Mouse (Mus musculus): ENCODE data around the gene Actg1.

Gene Actg1

GRCm38 (mm10) chr11:120347791-120348683 is at the start of gene Actg1:
Actg1 (minus strand) TSS chr11:120348542.
- peak; percentile 28 to 77 for DNase-seq (ENCODE audit: low spot score in 2 of 2)

- DNase-seq (ENCODE audit: low spot score in 2 of 2) = no peak
Measured at GRCm38 (mm10) chr11:120397602-120398001, 49.3 kb upstream of the Actg1 start.

DNA sequence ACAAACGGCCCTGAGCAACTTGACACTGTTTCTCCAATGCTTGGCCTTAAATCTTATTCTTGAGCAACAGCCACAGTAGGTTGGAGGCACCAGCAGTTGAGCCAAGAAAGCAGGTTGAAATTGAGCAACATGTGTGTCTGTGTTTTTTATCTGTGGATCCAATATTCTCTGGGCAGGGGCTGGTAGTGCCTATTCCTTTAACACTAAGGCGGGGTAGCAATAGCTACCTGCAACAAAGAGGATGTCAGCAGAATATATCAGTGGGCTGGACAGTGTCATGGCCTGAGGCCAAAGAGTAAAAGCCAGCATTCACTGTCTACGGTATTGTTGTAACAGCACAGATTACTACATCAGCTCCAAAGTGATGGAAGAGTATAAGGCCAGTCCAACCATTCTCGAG is 47.3 kb upstream of the Actg1 start:
- no peak for DNase-seq (ENCODE audit: low spot score in 2 of 2)

GRCm38 (mm10) chr11:120388580-120388979 is 40.2 kb upstream of the Actg1 start:
- DNase-seq (ENCODE audit: low spot score in 2 of 2) = no peak

GRCm38 (mm10) chr11:120387157-120387556 is 38.8 kb upstream of the Actg1 start:
- no peak for DNase-seq (ENCODE audit: low spot score in 2 of 2)

GRCm38 (mm10) chr11:120386632-120387031 is 38.3 kb upstream of the Actg1 start:
- DNase-seq (ENCODE audit: low spot score in 2 of 2) = no peak

GRCm38 (mm10) chr11:120382509-120382908 is 34.2 kb upstream of the Actg1 start:
- DNase-seq (ENCODE audit: low spot score in 2 of 2) = peak in 1 of 2 experiments; percentile 38

DNA sequence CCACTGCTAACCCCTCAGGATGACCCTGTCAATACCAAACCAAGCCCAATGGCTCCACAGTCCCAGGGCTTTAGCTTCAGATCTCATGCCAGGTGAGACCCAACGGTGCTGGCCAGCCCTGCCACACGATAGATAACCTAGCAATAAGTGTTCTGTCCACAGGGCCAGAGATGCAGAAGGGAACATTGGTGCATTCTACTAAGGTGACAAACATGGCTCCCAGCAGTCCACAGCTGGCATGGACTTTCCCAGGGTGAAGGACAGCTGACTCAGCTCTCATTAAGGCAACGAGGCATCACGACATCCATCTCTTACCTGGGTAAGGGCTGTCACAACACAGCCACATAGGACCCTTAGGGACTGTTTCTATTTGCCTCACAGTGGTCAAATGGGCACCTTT is 32.8 kb upstream of the Actg1 start:
- DNase-seq (ENCODE audit: low spot score in 2 of 2) = peak in 1 of 2 experiments; percentile 5

GRCm38 (mm10) chr11:120380271-120380670 is 31.9 kb upstream of the Actg1 start:
- DNase-seq (ENCODE audit: low spot score in 2 of 2) = no peak

- DNase-seq (ENCODE audit: low spot score in 2 of 2) = peak; percentile 79 to 80
Measured at GRCm38 (mm10) chr11:120378611-120379540, 30.5 kb upstream of the Actg1 start, which contains the start of gene Faap100. Faap100 (minus strand) TSS chr11:120378764.

DNA sequence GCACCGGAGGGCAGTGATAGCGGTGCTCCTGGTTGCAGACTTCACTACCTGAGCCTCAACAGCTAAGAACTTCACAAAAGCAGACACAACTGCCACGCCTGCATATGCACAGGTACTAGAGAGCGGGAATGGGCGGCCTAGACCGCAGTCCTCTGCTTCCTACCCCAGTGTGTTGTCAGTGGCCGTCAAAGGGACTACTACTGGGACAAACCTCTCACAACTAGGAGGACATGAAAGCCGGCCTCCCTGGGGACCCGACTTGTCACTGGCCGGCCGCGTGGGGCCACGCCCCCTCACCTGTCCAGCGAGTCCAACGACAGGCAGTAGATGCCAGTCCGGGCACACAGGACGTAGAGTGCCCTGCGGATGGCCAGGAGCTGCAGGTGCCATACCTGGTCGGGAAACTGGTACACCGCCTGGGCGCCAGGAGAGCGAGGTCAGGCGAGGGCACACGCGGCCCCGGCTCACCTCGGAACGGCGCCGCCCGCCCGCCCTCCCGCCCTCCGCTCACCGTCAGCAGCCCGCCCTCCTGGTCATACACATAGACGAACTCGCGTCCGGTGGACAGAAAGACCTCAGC is 29.8 kb upstream of the Actg1 start:
- no peak for DNase-seq (ENCODE audit: low spot score in 2 of 2)

GRCm38 (mm10) chr11:120377337-120377736 is 29.0 kb upstream of the Actg1 start:
- DNase-seq (ENCODE audit: low spot score in 2 of 2) = no peak

DNA sequence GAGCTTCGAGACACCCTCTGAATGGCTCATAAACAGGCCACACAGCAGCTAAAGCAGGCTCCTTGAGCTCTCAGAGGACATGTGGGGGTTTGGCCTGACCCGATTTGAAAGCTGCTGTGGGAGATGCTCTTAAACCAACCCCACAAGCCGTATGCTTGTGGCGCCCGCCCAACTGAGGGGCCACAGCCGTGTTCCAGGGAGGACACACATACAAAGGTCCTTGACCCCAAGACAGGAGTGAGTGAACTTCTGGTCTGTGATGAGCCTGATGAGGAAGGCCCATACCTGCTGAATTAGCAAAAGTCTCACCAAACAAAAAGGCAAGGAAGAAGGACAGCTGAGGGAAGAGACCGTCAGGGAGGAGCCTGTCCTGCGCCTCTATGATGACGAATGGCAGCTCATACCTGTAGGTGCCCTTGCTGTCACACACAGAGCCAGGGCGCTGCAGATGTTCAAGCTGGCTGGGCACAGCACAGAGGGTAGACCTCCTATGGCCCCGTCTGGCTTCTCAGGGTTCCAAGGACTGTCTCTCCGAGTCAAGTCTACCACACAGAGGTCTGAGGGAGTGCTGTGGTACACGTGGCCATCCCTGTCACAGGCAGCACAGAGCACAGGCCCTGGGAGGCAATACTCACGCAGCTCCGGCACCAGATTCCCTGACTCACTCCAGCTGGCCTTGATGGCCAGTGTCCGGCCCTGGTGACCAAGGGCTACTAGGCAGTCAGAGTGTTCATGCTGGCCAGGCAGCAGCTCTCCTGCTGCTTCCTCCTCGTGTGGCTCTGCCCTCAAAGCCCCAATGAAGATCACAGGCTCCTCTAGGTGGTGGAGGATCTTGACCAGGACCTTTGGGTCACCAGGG is 28.2 kb upstream of the Actg1 start:
- no peak for DNase-seq (ENCODE audit: low spot score in 2 of 2)

DNA sequence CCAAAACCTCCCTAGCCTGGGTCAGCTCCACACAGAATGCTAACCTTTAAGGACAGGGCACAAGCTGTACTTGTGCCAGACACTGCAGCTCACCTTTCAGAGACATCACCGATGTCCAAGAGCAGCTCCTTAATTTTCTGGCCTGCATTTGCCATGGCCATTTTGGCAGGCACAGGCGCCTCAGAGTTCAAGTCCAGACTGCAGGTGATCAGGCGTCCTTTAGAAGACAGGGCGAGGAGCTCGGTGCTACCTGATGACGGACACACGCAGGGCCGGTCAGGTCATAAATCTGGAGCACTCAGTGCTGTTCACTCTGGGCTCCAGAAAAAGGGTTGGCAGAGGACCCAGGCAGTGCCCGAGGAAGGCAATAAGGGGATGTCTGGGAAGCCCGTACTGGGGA is 27.0 kb upstream of the Actg1 start:
- no peak for DNase-seq (ENCODE audit: low spot score in 2 of 2)

- DNase-seq (ENCODE audit: low spot score in 2 of 2) = no peak
Measured at GRCm38 (mm10) chr11:120373820-120374586, 25.7 kb upstream of the Actg1 start.

GRCm38 (mm10) chr11:120373025-120373424 is 24.7 kb upstream of the Actg1 start:
- no peak for DNase-seq (ENCODE audit: low spot score in 2 of 2)

GRCm38 (mm10) chr11:120369656-120370055 is 21.3 kb upstream of the Actg1 start:
- no peak for DNase-seq (ENCODE audit: low spot score in 2 of 2)

DNA sequence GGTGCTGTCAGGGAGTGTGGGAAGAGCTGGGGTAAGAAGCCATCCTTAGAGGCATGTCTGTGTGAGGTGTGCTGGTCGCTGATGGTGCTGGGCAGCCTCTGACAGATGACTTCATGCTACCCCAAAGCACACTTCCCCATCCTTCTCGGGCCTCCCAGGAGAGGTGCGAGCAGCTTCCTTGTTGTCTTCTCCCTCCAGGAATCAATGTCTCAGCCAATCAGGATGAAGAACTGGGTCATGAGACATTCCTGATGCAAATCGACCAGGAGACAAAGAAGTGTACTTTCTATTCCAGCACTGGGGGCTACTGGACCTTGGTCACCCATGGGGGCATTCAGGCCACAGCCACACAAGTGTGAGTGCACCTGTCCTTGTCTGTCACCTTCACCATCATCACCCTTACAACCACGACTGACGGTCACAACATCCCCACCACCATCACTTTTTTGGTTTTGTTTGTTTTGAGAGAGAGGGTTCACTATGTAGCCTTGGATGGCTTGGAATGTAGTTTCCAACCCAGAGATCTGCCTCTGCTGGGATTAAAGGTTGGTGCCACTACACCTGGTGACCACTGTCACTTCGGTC is 18.2 kb upstream of the Actg1 start:
- DNase-seq (ENCODE audit: low spot score in 2 of 2) = no peak

DNA sequence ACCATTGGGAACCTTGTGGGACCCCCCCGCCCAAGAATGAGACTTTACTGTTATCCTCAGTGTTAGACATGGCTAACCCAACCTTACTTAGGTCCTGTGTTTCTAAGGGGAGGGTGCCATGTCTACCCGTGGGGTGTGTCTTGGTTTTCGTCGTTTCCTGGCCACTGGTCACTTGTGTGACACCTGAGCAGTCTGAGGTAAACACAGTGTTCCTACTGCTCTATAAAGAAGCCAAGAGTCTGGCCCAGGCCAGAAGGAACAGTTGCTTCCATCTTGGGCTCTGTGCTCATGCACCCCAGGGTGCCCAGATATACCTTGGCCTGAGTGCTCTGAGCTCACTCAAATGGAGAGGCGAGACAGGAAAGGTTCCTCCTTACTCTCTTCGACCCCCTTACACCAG is 14.5 kb upstream of the Actg1 start:
- DNase-seq (ENCODE audit: low spot score in 2 of 2) = no peak

DNA sequence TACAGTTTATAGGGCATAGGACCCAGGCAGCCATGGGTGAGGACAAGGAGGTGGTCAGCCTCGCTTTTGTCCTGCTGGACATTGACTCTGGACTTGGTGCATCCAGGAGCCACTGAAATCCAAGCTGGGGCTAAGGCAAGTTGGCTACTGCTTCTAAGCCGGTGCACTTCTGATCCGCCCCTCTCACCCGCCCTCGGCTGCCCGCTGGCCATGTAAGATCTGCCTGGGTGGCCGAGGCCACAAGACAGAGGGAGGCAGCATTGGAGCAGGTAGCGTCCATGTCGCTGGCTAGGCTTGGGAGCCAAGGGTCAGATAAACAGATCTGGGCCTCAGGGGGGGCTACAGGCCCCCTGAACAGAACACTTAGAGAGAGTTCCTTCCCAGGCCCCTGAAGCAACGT is 13.0 kb upstream of the Actg1 start, which contains the start of gene Fscn2:
Gene Fscn2, plus strand, starts transcription at position 240 of the 400 bp plus-strand sequence.
- DNase-seq (ENCODE audit: low spot score in 2 of 2) = no peak
